Mouse (Mus musculus) adipocyte (in vitro differentiated cells): ENCODE measurements around the gene Fuca1.
"Not testable (repeated sequence)": the region's sequence is repeated elsewhere in the genome, so short reads cannot be mapped to it uniquely, and the experiment has no call there.

Experiments used
- DNase-seq: peaks from one replicate; pipeline ENCODE4 v3.0.0-alpha.2; 2016; ENCODE audit warnings: low spot score

Gene Fuca1

GRCm38 (mm10) chr4:135953179-135953578 is 32.6 kb downstream of the Fuca1 start:
- no peak for DNase-seq

- peak; percentile 85 for DNase-seq
Observed at GRCm38 (mm10) chr4:135954241-135954640, 33.7 kb downstream of the Fuca1 start.

- DNase-seq, result peak; percentile 86
Observed at GRCm38 (mm10) chr4:135955886-135956285, 35.4 kb downstream of the Fuca1 start.

GRCm38 (mm10) chr4:135958354-135958753 is 37.8 kb downstream of the Fuca1 start:
- peak; percentile 80 for DNase-seq

- DNase-seq, result peak; percentile 91
Observed at GRCm38 (mm10) chr4:135960717-135961116, 40.2 kb downstream of the Fuca1 start.

GRCm38 (mm10) chr4:135961709-135962108 is 41.2 kb downstream of the Fuca1 start:
- no peak for DNase-seq

GRCm38 (mm10) chr4:135962198-135962597 is 41.7 kb downstream of the Fuca1 start:
- DNase-seq, result no peak

- no peak for DNase-seq
Observed at GRCm38 (mm10) chr4:135962946-135963345, 42.4 kb downstream of the Fuca1 start.

GRCm38 (mm10) chr4:135963457-135964193 is 43.1 kb downstream of the Fuca1 start, which contains the start of gene Gale:
Gale (plus strand) TSS chr4:135963727.
- peak; percentile 96 for DNase-seq

- DNase-seq, result peak; percentile 87
Observed at GRCm38 (mm10) chr4:135964426-135964825, 43.9 kb downstream of the Fuca1 start.

GRCm38 (mm10) chr4:135965113-135965512 is 44.6 kb downstream of the Fuca1 start:
- no peak for DNase-seq

GRCm38 (mm10) chr4:135966283-135966682 is 45.7 kb downstream of the Fuca1 start:
- no peak for DNase-seq

GRCm38 (mm10) chr4:135967086-135967760 is 46.7 kb downstream of the Fuca1 start:
- no peak for DNase-seq

- no peak for DNase-seq
Observed at GRCm38 (mm10) chr4:135968271-135968869, 47.8 kb downstream of the Fuca1 start.

- DNase-seq, result no peak
Observed at GRCm38 (mm10) chr4:135969070-135969750, 48.7 kb downstream of the Fuca1 start.

GRCm38 (mm10) chr4:135970585-135970984 is 50.0 kb downstream of the Fuca1 start:
- DNase-seq, result no peak

- no peak for DNase-seq
Observed at GRCm38 (mm10) chr4:135971805-135972555, 51.4 kb downstream of the Fuca1 start.

GRCm38 (mm10) chr4:135972556-135972906 is 52.0 kb downstream of the Fuca1 start, which contains the start of gene Lypla2:
Lypla2 (minus strand) TSS chr4:135972626.
- DNase-seq, result peak; percentile 79

GRCm38 (mm10) chr4:135972911-135973811 is 52.6 kb downstream of the Fuca1 start:
- no peak for DNase-seq

GRCm38 (mm10) chr4:135976146-135976545 is 55.6 kb downstream of the Fuca1 start:
- DNase-seq, result no peak

GRCm38 (mm10) chr4:135980223-135980622 is 59.7 kb downstream of the Fuca1 start:
- DNase-seq, result not testable (repeated sequence)
